Mouse (Mus musculus): ENCODE results near the gene Pmpca. TPM values are rescaled to one million over a fixed set of nuclear protein-coding genes. Genes with fewer than 3 reads are reported as not detected.

The Pmpca gene
- polyA plus RNA-seq, 1 experiment from 2014 or later, result 142 TPM

GRCm38 (mm10) chr2:26445666-26446445 lies 56.7 kb downstream of the Pmpca start:
- under 1% methylated on average over 44 of the region's 44 CpGs for WGBS
- peak overlapping the region; percentile 76 for H3K4me2 ChIP-seq
- H3K27me3 ChIP-seq (replicated peaks), result no peaks in the 10 kb centered on the region
- H3K9me3 ChIP-seq (replicated peaks), result no peaks in the 10 kb centered on the region
- peak overlapping the region; percentile 93 for H3K27ac ChIP-seq (ENCODE audit: poor library complexity, severe bottlenecking)
- peak overlapping the region; percentile 97 for H3K4me3 ChIP-seq
- H3K9ac ChIP-seq, result peak overlapping the region; percentile 73
- H3K36me3 ChIP-seq, result peaks cover 13% of the 10 kb centered on the region
- H3K4me1 ChIP-seq (replicated peaks), result peaks cover 34% of the 10 kb centered on the region
- peak; percentile 90 for ATAC-seq (ENCODE audit: insufficient number of reproducible peaks, low FRiP score)

GRCm38 (mm10) chr2:26446671-26447070 lies 57.5 kb downstream of the Pmpca start:
- no peak for ATAC-seq (ENCODE audit: insufficient number of reproducible peaks, low FRiP score)
- peak overlapping the region; percentile 73 for H3K9ac ChIP-seq

More at GRCm38 (mm10) chr2:26446671-26447070, 57.5 kb downstream of the Pmpca start:
- 71% methylated on average over 4 of the region's 4 CpGs for WGBS
- H3K4me2 ChIP-seq, result peak overlapping the region; percentile 76
- peak overlapping the region; percentile 97 for H3K4me3 ChIP-seq
- peak overlapping the region; percentile 93 for H3K27ac ChIP-seq (ENCODE audit: poor library complexity, severe bottlenecking)
- no peaks in the 10 kb centered on the region for H3K9me3 ChIP-seq (replicated peaks)
- peaks cover 37% of the 10 kb centered on the region for H3K4me1 ChIP-seq (replicated peaks)
- no peaks in the 10 kb centered on the region for H3K27me3 ChIP-seq (replicated peaks)
- H3K36me3 ChIP-seq, result peaks cover 4% of the 10 kb centered on the region

Other genes starting within 250 kb of the Pmpca start
- not detected in 2 replicates for gene Lhx3, start 181.1 kb upstream of the Pmpca start, polyA plus RNA-seq (2016; fragmentation: Nextera tagmentation; extraction: Ambion mirVana)
- 15.6 and 15.9 TPM in 2 replicates for gene Qsox2, start 151.8 kb upstream of the Pmpca start, polyA plus RNA-seq (2016; fragmentation: Nextera tagmentation; extraction: Ambion mirVana)
- 0.05 and 0.09 TPM in 2 replicates for gene Ccdc187, start 94.8 kb upstream of the Pmpca start, polyA plus RNA-seq (2016; fragmentation: Nextera tagmentation; extraction: Ambion mirVana)
- 38.0 and 39.9 TPM in 2 replicates for gene Gpsm1, start 73.8 kb upstream of the Pmpca start, polyA plus RNA-seq (2016; fragmentation: Nextera tagmentation; extraction: Ambion mirVana)
- 31.4 and 33.7 TPM in 2 replicates for gene Dnlz, start 37.2 kb upstream of the Pmpca start, polyA plus RNA-seq (2016; fragmentation: Nextera tagmentation; extraction: Ambion mirVana)
- gene Card9, start 28.4 kb upstream of the Pmpca start, polyA plus RNA-seq (2016; fragmentation: Nextera tagmentation; extraction: Ambion mirVana), result 0.56 and 0.58 TPM in 2 replicates
- 20.4 and 23.5 TPM in 2 replicates for gene Snapc4, start 8.7 kb upstream of the Pmpca start, polyA plus RNA-seq (2016; fragmentation: Nextera tagmentation; extraction: Ambion mirVana)
- gene Entr1, start within 50 bp of the Pmpca start, polyA plus RNA-seq (2016; fragmentation: Nextera tagmentation; extraction: Ambion mirVana), result 91.7 and 95.5 TPM in 2 replicates
- gene Inpp5e, start 19.9 kb downstream of the Pmpca start, polyA plus RNA-seq (2016; fragmentation: Nextera tagmentation; extraction: Ambion mirVana), result 17.7 and 19.1 TPM in 2 replicates
- 22.6 and 24.5 TPM in 2 replicates for gene Sec16a, start 55.9 kb downstream of the Pmpca start, polyA plus RNA-seq (2016; fragmentation: Nextera tagmentation; extraction: Ambion mirVana)
- gene Notch1, start 127.3 kb downstream of the Pmpca start, polyA plus RNA-seq (2016; fragmentation: Nextera tagmentation; extraction: Ambion mirVana), result 20.4 TPM in 2 replicates
- gene Egfl7, start 190.7 kb downstream of the Pmpca start, polyA plus RNA-seq (2016; fragmentation: Nextera tagmentation; extraction: Ambion mirVana), result 139 and 146 TPM in 2 replicates
- gene Gm20532, start 197.3 kb downstream of the Pmpca start, polyA plus RNA-seq (2016; fragmentation: Nextera tagmentation; extraction: Ambion mirVana), result 0.28 TPM in 1 of 2 replicates, not detected in the other
- gene Agpat2, start 215.1 kb downstream of the Pmpca start, polyA plus RNA-seq (2016; fragmentation: Nextera tagmentation; extraction: Ambion mirVana), result 18.4 and 23.2 TPM in 2 replicates
- gene Fam69b, start 239.1 kb downstream of the Pmpca start, polyA plus RNA-seq (2016; fragmentation: Nextera tagmentation; extraction: Ambion mirVana), result 16.4 and 17.3 TPM in 2 replicates

Data from heart, embryonic 12.5 days (tissue).